12 mouse cellular contexts compared by ENCODE assay signal in the genomic region with DNA sequence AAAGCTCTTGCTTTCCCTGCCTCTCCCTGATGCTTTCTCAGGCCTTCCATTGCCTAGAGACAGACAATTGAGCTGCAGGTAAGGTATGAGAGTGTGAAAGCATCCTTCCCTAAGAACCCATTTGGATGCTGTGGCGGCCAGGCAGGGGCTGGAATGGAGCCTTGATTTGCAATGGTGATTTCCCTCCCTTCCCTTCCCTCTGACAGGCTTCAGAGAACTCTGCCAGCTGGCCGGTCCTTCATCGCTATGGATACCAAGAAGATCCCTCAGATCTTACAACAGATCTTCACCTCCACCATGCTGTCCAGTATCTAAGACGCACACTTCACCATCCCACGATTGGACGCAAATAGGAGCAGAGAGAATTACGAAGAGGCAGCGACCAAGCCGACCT. TPM values are rescaled to one million over a fixed set of nuclear protein-coding genes. Genes with fewer than 3 reads are reported as not detected.
DNase-seq lines count a peak whose midpoint lies in the region; ATAC-seq lines count a peak whose summit lies in the region.
"Had no signal": no experiment of that assay in that cellular context is flagged by ENCODE, and none has a peak within 500 bp of the region (broad histone marks: within the 10 kb centered on the region; RNA-seq: fewer than 3 reads in every experiment).

No protein-coding gene starts in this region.

- no peaks in the 10 kb centered on the region for H3K27me3 ChIP-seq in intestine, embryonic 16.5 days (replicated peaks; ENCODE audit: control insufficient read depth, insufficient read depth, low read length)
- no peaks in the 10 kb centered on the region for H3K27me3 ChIP-seq in intestine, embryonic 15.5 days (replicated peaks)
- no peaks in the 10 kb centered on the region for H3K27me3 ChIP-seq in forebrain, embryonic 15.5 days
- no peaks in the 10 kb centered on the region for H3K27me3 ChIP-seq in midbrain, embryonic 11.5 days (ENCODE audit: control insufficient read depth, insufficient read depth, low read length)
- H3K27me3 ChIP-seq: liver, embryonic 15.5 days had no signal

- ATAC-seq in intestine, embryonic 16.5 days: no peak
- ATAC-seq in intestine, embryonic 15.5 days: no peak
- ATAC-seq in forebrain, embryonic 15.5 days (replicated peaks): no peak
- ATAC-seq in midbrain, embryonic 11.5 days (ENCODE audit: low FRiP score): no peak
- ATAC-seq in inflammation-experienced regulatory T-cells, adult 6 months: no peak
- no peak for ATAC-seq in activated CD4-positive, CD25-positive, alpha-beta regulatory T cell, adult 4 months
- ATAC-seq in erythroid progenitor cell, adult 5-6 weeks (replicated peaks; ENCODE audit: low FRiP score, poor library complexity, severe bottlenecking): no peak

- peaks cover 5% of the 10 kb centered on the region; the same call in 1 of the 2 replicates for H3K4me1 ChIP-seq in intestine, embryonic 16.5 days (ENCODE audit: control insufficient read depth, insufficient read depth, low read length)
- H3K4me1 ChIP-seq in intestine, embryonic 15.5 days (replicated peaks): peaks cover 9% of the 10 kb centered on the region; the same call in 1 of the 2 replicates
- peaks cover 46% of the 10 kb centered on the region for H3K4me1 ChIP-seq in forebrain, embryonic 15.5 days
- H3K4me1 ChIP-seq in midbrain, embryonic 11.5 days (ENCODE audit: control insufficient read depth, insufficient read depth, low read length): peaks cover 22% of the 10 kb centered on the region
- H3K4me1 ChIP-seq: liver, embryonic 15.5 days had no signal

- DNase-seq in cerebellum, postnatal 25 days: peak; percentile 29 to 49
- peak; percentile 81 for DNase-seq in midbrain, embryonic 11.5 days (ENCODE audit: low spot score, missing footprints)

- WGBS in intestine, embryonic 16.5 days: 83% methylated on average over 9 of the region's 9 CpGs
- 88% methylated on average over 9 of the region's 9 CpGs for WGBS in intestine, embryonic 15.5 days
- WGBS in forebrain, embryonic 15.5 days: 53% methylated on average over 9 of the region's 9 CpGs
- WGBS in midbrain, embryonic 11.5 days: 55% methylated on average over 9 of the region's 9 CpGs

- H3K27ac ChIP-seq in intestine, embryonic 16.5 days (ENCODE audit: low read length): peak overlapping the region; percentile 3; the same call in 1 of the 2 replicates
- no peak overlapping the region for H3K27ac ChIP-seq in intestine, embryonic 15.5 days
- peak overlapping the region; percentile 85 for H3K27ac ChIP-seq in forebrain, embryonic 15.5 days (replicated peaks)
- H3K27ac ChIP-seq in midbrain, embryonic 11.5 days (ENCODE audit: low read depth, low read length): no peak overlapping the region
- H3K27ac ChIP-seq: liver, embryonic 15.5 days had no signal

- H3K4me3 ChIP-seq in intestine, embryonic 16.5 days (ENCODE audit: low read length): no peak overlapping the region
- H3K4me3 ChIP-seq in intestine, embryonic 15.5 days (replicated peaks): no peak overlapping the region
- H3K4me3 ChIP-seq in forebrain, embryonic 15.5 days: no peak overlapping the region
- no peak overlapping the region for H3K4me3 ChIP-seq in midbrain, embryonic 11.5 days (ENCODE audit: low read depth, low read length)
- H3K4me3 ChIP-seq: liver, embryonic 15.5 days had no signal

- H3K9ac ChIP-seq in intestine, embryonic 16.5 days (ENCODE audit: low read depth, low read length): no peak overlapping the region
- H3K9ac ChIP-seq in intestine, embryonic 15.5 days: no peak overlapping the region
- H3K9ac ChIP-seq in forebrain, embryonic 15.5 days (replicated peaks): no peak overlapping the region
- no peak overlapping the region for H3K9ac ChIP-seq in midbrain, embryonic 11.5 days (ENCODE audit: low read length)
- H3K9ac ChIP-seq: liver, embryonic 15.5 days had no signal

- no peaks in the 10 kb centered on the region for H3K9me3 ChIP-seq in intestine, embryonic 16.5 days (ENCODE audit: control insufficient read depth, low read length)
- no peaks in the 10 kb centered on the region for H3K9me3 ChIP-seq in intestine, embryonic 15.5 days
- H3K9me3 ChIP-seq in forebrain, embryonic 15.5 days: no peaks in the 10 kb centered on the region
- H3K9me3 ChIP-seq in midbrain, embryonic 11.5 days (ENCODE audit: control insufficient read depth, low read length): no peaks in the 10 kb centered on the region
- H3K9me3 ChIP-seq: liver, embryonic 15.5 days had no signal

- no peak overlapping the region for H3K4me2 ChIP-seq in intestine, embryonic 16.5 days (ENCODE audit: low read depth, low read length)
- no peak overlapping the region for H3K4me2 ChIP-seq in intestine, embryonic 15.5 days (replicated peaks)
- H3K4me2 ChIP-seq in forebrain, embryonic 15.5 days (replicated peaks): no peak overlapping the region
- no peak overlapping the region for H3K4me2 ChIP-seq in midbrain, embryonic 11.5 days
- H3K4me2 ChIP-seq: liver, embryonic 15.5 days had no signal

- H3K36me3 ChIP-seq in intestine, embryonic 16.5 days (ENCODE audit: control insufficient read depth, insufficient read depth, low read length): no peaks in the 10 kb centered on the region
- H3K36me3 ChIP-seq in intestine, embryonic 15.5 days: no peaks in the 10 kb centered on the region
- no peaks in the 10 kb centered on the region for H3K36me3 ChIP-seq in forebrain, embryonic 15.5 days
- H3K36me3 ChIP-seq in midbrain, embryonic 11.5 days (ENCODE audit: control insufficient read depth, insufficient read depth, low read length): no peaks in the 10 kb centered on the region
- H3K36me3 ChIP-seq: liver, embryonic 15.5 days had no signal

RNA-seq across cellular contexts. Expression of a gene that starts 46.3 kb away (rescaled TPM):
- not detected in 2 replicates for polyA plus RNA-seq in intestine, embryonic 16.5 days (2015; fragmentation: Nextera tagmentation; extraction: Ambion mirVana)
- polyA plus RNA-seq in intestine, embryonic 15.5 days (2015; fragmentation: Nextera tagmentation; extraction: Ambion mirVana): not detected in 2 replicates
- polyA plus RNA-seq in forebrain, embryonic 15.5 days (2015; fragmentation: Nextera tagmentation; extraction: Ambion mirVana): not detected in 2 replicates
- polyA plus RNA-seq in midbrain, embryonic 11.5 days (2014; fragmentation: Nextera tagmentation; extraction: Ambion mirVana): not detected in 2 replicates
- under 1 TPM in 1 of 3 experiments, not detected in 2; 0.31 TPM for polyA plus RNA-seq in inflammation-experienced regulatory T-cells, adult 6 months (2017; shearing (Covaris generic))
- polyA plus RNA-seq in activated CD4-positive, CD25-positive, alpha-beta regulatory T cell, adult 4 months (2017; shearing (Covaris generic)): under 1 TPM in 1 of 2 experiments, not detected in 1; 0.12 TPM
- total RNA-seq in erythroid progenitor cell, adult 5-6 weeks (2015; ENCODE audit: low replicate concordance): not detected in 2 replicates
- total RNA-seq in erythroid progenitor cell, adult 5-6 weeks (2017; ENCODE audit: low replicate concordance): not detected in 2 replicates
- total RNA-seq: gastrocnemius, postnatal 10 days had no signal
- polyA plus RNA-seq: embryonic facial prominence, embryonic 11.5 days; liver, embryonic 15.5 days; thymus, adult 2 months had no signal

Comparison
In these comparisons a context has a peak if more than half of its experiments do, and no peak if none do; other contexts are left out.
1. H3K27ac ChIP-seq: peak in intestine, embryonic 16.5 days (single experiment) and forebrain, embryonic 15.5 days (single experiment); none in intestine, embryonic 15.5 days (single experiment) and midbrain, embryonic 11.5 days (single experiment).